Mouse (Mus musculus) layer of hippocampus, adult 8-10 months (tissue): ENCODE data around the gene Cnnm1. TPM values are rescaled to one million over a fixed set of nuclear protein-coding genes. Genes with fewer than 3 reads are reported as not detected.
A peak's percentile ranks its signal among the peaks of the same experiment; 100 is the strongest.

Experiments
- DNase-seq, 2 experiments: peaks; one replicate each; pipeline ENCODE4 v3.0.0; 2022; ENCODE audit warnings: low spot score in 2 of 2
- total RNA-seq, 4 experiments: library from RNA; stranded (reverse); gene quantifications; 2 replicates each; pipeline ENCODE4 v1.2.4; 2022

Gene Cnnm1
- 100 to 1,000 TPM in 3 of 4 experiments, 10 to 100 TPM in 1; 94.0 to 124 (median 105) TPM for total RNA-seq

DNA sequence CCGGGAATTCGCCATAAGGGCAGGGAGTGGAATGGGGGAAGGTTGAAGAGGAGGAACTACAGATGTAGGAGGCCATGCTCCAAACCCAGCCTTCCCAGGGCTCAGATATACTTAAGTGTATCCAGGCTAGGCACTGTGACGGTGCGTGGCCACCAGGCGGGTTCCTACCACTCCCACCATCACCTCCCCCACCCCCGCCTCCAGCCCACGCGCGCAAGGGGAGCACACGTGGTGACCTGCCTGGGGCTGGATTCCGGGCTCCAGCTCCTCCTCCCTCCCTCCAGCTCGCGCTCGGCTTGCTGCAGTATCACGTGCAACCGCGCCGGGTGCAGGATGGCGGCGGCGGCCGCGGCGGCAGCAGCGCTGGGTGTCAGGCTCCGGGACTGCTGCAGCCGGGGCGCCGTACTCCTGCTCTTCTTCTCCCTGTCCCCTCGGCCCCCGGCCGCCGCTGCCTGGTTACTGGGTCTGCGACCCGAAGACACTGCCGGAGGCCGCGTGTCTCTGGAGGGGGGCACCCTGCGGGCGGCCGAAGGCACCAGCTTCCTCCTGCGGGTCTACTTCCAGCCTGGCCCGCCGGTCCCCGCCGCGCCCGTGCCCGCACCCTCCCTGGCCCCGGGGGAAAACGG lies at the start of gene Cnnm1:
Gene Cnnm1, plus strand, starts transcription at position 325 of the 626 bp plus-strand sequence.
- peak; percentile 64 to 71 for DNase-seq

DNA sequence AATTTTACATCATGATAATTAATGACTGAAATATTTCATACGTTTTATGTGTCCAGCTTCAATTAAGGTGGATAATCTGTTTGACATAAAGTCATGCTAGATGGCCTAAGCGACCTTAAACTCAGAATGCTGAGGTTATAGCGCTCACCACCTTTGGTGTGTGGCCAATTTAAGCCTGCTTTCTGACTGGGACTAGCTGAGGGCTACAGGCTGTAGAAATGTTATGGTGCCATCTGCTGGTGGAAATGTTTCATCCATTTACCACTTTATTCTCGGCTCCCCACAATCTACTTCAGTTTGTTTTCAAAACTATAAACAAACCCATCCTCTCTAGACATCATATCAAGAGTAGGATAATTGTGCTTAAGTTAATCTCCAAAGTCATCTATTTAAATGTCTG lies 43.9 kb upstream of the Cnnm1 start:
- DNase-seq: peak; percentile 5 to 35

DNA sequence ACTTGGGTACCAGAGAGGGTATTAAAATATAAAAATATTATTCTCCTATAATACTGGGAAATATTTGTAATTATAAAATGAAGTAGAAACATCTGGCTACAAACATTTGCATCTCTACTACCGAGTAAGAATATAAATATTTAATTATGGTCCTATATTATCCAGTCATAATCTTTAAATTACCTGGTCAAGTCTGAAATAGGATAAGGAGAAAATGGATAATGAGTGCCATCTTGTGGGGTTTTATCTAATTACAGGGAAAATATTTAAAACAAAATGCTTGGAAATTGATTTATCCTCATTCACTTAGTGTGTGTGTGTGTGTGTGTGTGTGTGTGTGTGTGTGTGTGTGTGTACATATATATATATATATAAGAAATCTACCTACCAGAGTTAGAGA lies 33.1 kb upstream of the Cnnm1 start:
- DNase-seq: no peak

DNA sequence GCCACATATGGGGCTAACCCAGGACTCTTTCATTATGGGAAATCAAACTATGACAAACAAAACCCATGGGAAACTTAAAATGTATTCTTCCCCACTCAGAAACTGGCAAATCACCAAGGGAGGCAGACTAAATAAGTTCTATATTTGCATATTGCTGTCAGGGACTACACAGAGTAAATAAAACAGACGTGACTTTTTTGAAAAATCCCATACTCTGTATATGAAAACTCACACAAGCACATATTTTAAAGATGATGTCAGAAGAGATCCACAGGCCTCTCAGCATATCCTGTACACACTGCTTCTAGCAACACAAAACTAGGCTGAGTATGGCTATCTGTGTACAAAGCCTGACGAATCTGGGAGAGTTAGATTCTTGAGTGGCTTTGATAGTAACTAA lies 24.7 kb upstream of the Cnnm1 start:
- no peak for DNase-seq

DNA sequence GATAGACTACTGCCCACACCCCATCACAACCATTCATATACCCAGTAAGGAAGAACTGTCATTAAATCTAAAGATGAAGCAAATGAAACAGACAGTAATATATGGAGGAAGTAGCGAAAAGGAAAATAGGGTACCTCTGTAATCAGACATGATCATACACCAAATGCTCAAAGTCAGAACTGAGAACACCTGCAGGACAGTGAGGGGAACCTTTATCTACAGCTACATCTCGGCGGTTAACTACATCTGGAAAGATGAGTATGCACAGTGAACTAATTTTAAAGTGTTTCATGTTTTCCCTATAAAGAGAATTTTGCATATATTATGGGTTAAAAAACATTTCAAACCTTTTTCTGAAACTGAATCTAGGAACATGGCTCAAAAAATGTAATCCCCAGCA lies 19.7 kb upstream of the Cnnm1 start:
- DNase-seq: no peak

DNA sequence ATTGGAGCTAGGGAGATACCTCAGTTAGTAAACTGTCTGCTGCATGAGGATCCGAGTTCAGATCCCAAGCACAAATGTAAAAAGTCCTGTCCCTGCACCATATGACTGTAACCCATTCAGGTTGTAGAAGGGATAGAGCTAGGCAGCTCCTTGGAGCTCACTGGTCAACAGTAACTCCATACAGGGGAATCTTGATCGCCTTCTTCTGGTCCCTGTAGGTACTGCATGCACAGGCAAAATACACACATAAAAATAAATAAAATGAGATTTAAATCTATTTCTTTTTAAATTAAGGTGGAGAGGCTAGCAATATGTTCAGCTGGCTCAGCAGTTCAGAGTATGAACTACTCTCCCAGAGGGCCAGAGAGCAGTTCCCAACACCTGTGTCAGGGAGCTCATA lies 16.2 kb upstream of the Cnnm1 start:
- DNase-seq: no peak

DNA sequence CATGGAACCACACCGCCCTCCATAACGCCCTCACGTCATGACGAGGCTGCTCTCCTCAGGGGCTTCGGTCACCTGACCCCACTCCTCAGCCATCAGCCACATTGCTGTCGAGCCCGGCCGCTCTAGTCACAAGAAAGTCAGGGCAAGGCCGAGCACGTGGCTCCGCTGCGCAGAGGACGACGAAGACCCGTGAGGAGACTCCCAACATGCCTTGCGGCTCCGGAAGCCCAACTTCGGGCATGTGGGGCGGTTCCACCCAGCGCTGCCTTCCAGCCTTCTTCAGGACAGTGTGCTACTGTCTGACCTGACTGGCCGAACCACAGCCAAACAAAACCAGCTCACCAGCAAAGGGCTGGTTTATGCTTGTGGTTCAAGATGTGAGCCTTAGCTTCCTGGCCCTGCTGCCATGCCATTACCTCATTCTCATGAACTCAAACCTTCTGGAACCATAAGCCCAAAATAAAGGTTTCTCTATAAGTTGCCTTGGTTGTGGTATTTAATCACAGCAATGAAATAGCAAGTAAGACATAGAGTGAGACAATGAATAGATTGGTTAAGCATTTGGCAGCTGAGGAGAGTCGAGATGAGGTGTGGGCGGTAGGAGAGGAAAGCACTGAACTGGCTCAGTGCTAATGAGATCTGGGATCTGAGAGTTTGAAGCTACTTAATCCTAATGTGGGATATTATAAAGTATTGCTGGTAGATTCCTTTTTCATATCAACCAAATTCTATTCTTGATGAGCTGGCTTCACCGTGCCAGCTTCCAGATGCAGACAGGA lies 12.6 kb upstream of the Cnnm1 start:
- DNase-seq: no peak

DNA sequence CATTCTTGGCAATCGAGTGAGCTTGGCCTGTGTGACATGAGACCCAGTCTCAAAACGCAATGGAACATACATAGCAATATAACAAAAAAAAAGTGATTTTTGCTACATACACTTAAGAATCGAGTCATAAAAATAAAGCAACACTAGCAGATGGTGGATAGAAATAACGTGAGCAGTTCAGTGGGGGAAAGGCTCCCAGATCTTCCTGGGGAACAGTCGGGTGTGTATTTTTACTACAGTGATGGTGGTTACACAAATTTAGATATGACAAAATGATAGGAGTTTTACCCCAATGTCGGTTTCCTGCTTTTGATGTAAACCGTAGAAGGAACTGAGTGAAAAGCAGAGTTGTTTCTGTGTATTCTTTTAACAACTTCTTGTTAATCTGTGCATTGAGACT lies 990 bp upstream of the Cnnm1 start:
- DNase-seq: no peak

DNA sequence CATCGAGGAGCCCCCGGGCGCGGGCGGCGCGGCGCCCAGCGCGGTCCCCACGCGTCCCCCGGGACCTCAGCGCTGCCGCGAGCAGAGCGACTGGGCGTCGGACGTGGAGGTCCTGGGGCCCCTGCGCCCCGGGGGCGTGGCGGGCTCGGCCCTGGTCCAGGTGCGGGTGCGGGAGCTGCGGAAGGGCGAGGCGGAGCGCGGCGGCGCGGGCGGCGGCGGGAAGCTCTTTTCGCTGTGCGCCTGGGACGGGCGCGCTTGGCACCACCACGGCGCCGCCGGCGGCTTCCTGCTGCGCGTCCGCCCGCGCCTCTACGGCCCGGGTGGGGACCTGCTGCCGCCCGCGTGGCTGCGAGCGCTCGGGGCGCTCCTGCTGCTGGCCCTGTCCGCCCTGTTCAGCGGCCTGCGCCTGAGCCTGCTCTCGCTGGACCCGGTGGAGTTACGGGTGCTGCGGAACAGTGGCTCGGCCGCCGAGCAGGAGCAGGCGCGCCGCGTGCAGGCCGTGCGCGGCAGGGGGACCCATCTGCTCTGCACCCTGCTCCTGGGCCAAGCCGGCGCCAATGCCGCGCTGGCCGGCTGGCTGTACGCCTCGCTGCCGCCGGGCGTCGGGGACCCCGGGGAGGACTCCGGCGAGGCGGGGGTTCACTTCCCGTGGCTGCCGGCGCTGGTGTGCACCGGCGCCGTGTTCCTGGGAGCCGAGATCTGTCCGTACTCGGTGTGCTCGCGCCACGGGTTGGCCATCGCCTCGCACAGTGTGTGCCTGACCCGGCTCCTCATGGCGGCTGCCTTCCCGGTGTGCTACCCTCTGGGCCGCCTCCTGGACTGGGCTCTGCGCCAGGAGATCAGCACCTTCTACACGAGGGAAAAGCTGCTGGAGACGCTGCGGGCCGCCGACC lies 778 bp downstream of the Cnnm1 start:
- DNase-seq: peak in 1 of 2 experiments; percentile 35

DNA sequence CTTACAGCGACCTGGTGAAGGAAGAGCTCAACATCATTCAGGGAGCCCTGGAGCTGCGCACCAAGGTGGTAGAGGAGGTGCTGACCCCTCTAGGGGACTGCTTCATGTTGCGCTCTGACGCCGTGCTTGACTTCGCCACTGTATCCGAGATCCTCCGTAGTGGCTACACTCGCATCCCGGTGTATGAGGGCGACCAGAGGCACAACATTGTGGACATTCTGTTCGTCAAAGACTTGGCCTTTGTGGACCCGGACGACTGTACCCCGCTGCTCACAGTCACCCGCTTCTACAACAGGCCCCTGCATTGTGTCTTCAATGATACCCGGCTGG lies 1.4 kb downstream of the Cnnm1 start:
- DNase-seq: no peak

DNA sequence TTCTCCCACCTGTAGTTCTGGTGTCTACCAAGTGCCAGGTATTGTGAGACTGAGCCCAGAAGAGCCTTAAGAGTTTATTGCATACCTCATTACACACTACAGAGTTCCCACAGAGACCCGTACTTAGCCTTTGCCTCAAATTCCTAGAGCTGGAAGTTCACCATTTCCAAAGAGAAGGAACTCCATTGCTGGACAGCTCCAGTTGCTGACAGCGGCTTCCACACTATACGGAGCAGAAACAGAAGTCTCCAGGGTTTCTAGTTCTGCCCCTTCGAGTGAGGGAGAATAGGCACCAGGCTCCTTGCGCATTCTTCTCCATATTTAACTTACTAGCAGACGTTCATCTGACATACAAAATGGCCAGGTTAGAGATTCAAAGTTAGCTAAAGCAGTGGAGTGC lies 2.0 kb downstream of the Cnnm1 start:
- no peak for DNase-seq

DNA sequence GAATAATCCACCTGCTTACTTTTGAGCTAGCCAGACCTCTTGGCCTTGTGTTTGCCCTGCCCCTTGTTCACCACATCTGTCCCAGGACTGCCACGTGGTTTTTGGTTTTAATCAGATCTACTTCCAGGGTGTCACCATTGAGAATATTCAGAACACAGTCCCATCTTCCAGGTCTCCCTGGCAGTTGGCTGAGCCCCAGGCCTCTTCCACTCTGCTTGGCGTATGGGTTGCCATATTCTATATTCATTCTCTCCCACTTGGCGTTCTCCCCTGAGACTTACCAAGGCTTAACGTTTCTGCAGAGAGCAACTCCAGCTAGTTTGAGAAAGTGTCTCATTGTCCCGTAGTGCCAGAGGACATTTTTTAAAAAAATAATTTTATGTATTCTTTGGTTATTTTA lies 2.7 kb downstream of the Cnnm1 start:
- no peak for DNase-seq

DNA sequence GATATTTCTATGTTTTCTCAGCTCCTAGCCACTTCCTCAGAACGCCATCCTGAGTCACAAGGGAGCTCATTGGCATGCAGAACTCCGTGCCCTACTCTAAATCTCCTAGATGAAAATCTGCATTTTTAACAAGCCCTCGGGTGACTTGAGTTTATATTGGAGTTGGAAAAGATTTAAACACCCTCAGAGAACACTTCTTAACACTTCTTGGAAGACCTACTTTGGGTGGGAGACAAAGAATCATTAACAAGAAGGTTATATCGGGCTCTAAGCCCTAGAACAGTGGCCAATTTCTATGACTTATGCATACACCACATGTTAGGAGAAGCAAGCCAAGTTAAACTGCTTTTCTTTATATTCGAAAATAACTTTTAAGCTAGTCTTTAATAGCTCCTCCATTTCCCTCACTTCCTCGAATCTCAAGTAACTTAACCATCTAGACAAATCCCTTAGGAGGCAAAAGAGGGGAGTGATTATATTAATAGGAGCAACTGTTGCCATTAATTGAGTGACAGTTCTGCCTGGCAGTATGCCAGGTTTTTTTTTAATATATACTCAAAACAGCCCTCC lies 4.5 kb downstream of the Cnnm1 start:
- DNase-seq: no peak

DNA sequence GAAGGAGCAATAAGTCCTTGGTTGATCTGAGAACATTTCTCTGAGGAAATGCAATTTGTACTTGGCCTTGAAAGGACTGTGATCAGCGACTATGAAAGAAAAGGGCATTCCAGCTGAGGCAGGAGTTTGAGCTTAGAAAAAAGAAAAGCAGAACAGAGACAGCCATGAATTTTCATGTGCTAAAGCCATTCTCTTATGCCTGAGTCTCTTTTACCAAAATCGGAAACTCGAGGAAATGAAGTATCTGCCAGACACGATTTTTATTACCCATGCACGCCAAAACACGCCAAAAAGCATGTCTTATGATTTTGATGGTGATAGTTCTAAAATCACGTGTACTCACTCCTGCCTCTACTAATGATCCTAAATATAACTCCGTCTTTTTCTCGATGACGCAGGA lies 11.3 kb downstream of the Cnnm1 start:
- no peak for DNase-seq

DNA sequence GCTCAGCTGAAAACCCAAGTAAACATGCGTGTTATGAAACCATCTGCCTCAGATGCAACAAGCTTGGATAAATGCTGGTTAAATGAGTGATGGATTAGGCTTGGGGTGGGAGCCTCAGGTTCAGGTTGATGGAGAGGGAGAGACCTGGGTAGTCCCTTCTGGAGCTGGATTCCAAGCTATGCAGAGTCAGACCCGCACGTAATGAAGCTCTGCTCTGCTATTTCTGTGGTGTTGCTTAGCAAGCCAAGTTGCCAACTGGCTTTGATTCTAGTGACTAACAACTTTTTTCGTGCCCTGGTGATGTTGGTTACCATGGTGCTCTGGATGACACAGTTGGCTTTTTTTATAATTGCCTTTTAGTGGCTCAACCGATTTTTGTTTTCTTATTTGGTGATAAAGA lies 11.9 kb downstream of the Cnnm1 start:
- peak; percentile 69 to 76 for DNase-seq

DNA sequence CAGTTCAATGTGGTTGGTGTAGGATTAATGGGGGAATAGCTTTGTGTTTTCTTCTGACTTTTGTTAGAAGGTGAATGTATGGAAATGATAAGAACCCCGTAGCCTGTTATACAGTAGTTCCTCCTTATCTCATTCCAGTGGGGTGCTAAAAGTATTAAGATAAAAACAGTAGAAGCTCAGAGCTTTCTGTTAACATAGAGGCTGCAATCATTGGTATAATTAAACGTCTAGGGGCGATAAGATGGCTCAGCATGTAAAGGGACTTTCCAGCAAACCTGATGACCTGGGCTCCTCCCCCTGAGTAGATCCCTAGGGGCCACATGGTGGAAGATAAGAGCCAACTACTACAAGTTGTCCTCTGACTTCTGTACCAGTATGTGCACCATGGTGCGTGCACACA lies 12.8 kb downstream of the Cnnm1 start:
- no peak for DNase-seq

DNA sequence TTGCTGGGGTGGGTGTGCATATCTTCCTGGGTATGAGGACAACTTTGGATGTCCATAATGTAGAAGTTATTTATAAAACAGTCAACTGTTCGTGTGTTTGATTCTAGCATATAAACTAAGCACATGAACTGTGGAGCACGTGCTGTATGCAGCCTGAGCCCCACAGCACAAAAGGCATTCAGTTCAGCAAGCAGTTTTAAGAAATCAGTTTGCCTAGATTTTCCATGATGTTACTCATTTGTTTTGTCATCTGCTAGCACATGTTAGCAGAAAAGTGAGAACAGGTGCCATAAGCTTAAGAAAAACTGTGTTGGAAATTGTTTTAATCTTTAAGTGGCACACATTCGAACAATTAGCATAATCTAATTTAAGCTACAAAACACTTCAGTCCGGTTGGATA lies 19.7 kb downstream of the Cnnm1 start:
- no peak for DNase-seq

DNA sequence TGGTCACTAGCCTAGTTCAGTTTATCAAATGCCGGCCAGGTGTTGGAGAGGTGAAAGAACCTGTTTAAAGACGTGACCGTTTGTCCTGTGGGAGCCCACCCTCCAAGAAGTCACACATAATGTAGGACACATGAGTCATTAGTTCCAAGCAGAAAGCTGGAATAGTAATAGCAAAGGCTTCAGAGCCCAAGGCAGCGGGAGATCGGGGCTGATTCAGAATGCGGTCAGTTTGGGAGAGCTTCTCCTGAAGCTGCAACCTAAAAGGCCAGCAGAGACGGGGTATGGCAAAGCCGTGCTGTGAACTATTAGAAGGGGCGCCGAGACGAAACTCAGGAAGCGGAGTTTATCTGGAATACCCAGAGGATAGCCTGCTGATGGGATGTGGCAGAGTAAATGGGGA lies 20.2 kb downstream of the Cnnm1 start:
- no peak for DNase-seq

DNA sequence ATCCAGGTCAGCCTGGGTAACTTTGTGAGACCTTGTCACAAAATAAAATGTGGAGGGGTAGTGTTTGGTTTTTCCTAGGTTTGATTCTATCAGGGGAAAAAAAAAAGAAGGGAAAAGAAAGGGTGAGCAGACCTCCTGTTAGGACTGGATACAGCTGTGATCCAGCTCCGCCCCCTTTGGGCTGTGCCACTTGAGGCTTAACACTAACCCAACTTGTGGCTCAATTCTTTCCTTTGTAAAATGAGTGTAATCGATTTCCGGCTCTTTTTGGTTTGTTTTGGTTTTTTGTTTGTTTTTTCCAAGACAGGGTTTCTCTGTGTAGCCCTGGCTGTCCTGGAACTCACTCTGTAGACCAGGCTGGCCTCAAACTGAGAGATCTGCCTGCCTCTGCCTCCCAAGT lies 21.9 kb downstream of the Cnnm1 start:
- DNase-seq: no peak

DNA sequence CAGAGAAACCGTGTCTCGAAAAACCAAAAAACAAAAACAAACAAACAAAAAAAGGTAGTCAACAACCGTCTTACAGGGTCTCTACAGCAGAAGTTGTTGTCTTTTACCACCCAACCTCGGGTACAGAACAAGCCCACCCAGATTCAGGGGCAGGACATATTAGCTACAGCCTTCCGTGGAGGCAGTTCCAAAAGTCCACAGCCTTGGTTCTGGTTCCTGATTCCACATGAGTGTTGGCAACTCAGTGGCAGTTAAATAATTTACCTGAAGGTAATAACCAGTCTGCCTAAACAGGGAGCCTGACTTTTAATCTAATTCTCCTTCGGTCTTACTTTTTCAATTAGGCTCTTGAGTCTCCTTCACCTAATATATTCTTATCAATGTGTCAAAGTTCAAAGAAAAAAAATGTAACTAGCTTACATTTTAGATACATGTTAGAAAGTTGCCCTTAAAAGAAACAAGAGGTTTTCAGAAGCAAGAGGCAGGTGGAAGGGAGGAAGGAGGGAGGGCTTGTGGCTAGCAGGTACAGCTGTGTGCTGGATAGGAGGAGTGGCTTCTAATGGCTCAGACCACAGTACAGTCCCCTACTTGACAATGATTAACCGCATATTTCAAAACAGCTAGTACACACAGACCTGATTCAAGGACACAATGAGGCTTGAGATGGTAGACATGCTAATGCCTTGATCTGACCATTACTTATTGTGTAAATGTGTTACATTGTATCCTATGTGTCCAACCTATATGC lies 23.5 kb downstream of the Cnnm1 start:
- no peak for DNase-seq

DNA sequence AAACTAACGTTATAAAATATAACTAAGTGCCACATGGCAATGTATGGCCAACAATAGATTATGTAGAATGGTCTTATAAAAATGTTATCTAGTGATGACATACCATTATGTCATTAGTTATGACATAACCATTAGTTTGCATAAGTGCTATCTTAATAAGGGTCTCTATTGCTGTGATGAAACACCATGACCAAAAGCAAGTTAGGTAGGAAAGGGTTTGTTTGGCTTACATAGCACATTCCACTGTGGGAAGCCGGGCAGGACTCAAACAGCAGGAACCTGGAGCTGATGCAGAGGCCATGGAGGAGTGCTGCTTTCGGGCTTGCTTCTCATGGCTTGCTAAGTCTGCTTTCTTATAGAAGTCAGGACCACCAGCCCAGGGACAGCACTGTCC lies 24.1 kb downstream of the Cnnm1 start:
- DNase-seq: no peak
